Mouse (Mus musculus) liver, embryonic 14.5 days (tissue): ENCODE measurements around the gene Dnajc4.

Experiments
- CTCF ChIP-seq: IDR thresholded peaks from 2 replicates; pipeline ENCODE4 v1.5.1; 2016; ENCODE audit warnings: antibody characterized with exemption, low read depth, control low read depth
- EP300 ChIP-seq: IDR thresholded peaks from 2 replicates; pipeline ENCODE4 v1.6.1; 2016; ENCODE audit warnings: antibody characterized with exemption, low read depth

GRCm38 (mm10) chr19:6975537-6976521 is 16.5 kb downstream of the Dnajc4 start, which contains the start of gene Plcb3:
- peak; percentile 43 for TF ChIP-seq CTCF
- 0 out of 2 replicates have a peak, but pooled peaks have one; percentile 7 for TF ChIP-seq EP300
